Mouse (Mus musculus) kidney, adult 18-20 months (tissue): Measurements from ENCODE around the gene 2410015M20Rik.
A peak's percentile ranks its signal among the peaks of the same experiment; 100 is the strongest.
"Not testable (repeated sequence)": the region's sequence is repeated elsewhere in the genome, so short reads cannot be mapped to it uniquely, and the experiment has no call there.

ENCODE experiments used
- DNase-seq: peaks from one replicate; pipeline ENCODE4 v3.0.0; 2021

The 2410015M20Rik gene

DNA sequence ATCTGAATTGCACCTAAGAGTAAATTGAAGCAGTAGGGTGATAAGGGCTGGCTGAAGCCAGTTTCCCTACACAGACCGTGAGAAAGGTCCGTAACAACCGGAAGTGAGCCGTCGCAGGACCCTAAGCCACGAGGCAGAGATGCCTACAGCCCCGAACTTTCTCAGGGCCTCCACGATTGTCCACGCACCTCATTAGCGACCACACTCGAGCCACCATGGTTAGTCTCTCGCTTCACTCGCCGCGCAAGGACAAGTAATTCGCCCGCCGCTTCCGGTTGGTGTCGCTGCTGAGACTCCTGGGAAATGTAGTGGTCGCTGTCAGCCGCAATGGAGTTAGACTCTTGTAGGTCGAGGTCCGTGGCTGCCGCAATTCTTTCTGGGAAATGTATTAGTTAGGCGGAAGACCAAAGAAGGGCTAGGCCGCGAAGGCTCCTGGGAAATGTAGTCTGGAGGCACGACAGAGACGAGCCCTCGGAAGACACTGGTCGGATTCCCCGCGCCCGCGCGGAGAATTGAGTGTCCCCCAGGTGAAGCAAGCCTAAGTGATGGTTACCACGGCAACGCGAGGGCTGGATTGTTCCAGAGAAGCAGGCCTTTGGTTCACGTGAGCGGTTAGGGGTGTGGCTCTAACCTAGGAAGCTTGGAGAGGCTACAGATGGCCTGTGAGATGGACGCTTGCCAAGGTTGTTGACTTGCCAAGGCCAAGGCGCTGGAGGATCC is at the start of gene 2410015M20Rik:
Gene 2410015M20Rik, minus strand, starts transcription at position 320 of the 720 bp plus-strand sequence.
- DNase-seq, result peak; percentile 96

DNA sequence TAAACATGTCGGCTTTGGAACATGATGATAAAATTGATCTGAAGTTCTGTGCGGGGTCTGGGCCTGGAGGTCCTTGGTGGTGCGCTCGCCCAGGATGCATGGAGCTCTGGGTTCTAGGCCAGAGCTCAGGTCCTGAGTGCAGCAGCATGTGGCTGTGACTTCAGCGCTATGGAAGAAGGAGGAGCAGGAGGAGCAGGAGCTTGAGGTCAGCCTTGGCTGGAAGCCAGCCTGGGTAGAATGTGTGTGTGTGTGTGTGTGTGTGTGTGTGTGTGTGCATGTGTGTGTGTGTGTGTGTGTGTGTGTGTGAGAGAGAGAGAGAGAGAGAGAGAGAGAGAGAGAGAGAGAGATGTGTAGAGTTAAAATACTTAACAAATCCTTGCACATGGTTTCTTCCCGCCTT is 46.6 kb upstream of the 2410015M20Rik start:
- no peak for DNase-seq

DNA sequence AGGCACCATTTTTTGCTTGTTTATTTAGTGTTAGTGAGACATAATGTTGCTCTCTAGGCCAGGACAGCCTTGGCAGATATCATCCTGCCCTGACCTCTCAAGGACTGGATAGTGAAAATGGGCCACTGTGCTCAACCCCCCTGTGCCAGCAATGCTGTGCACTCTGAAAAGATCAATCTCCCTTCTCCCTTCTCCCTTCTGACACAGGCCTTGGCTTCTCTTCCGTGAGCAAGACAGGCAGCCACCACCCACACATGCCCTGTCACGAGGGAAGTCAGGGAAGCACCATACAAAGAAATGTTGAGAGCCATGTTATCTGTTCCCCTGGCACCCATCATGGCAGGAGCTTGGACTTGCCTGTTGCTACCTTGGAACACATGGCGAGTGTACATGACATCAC is 45.7 kb upstream of the 2410015M20Rik start:
- DNase-seq, result no peak

DNA sequence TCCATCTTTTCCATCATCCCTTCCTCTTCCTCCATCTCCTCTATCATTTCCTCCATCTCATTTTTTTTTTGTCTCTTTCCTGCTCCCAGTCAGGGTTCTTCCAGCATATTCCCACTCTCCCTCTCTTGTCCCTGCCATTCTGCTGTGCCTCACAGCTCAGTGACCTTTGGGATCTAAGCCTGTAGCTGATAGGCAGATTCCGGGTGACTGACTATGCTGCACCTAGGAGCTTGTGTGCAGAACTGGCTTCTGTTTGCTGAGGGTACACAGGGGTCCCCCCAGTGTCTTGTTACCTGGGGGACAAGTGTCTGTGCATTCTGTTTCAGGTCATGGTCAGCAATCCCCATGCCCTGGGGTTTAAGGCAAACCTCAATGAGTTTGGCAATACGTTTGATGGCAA is 45.2 kb upstream of the 2410015M20Rik start:
- DNase-seq, result no peak

DNA sequence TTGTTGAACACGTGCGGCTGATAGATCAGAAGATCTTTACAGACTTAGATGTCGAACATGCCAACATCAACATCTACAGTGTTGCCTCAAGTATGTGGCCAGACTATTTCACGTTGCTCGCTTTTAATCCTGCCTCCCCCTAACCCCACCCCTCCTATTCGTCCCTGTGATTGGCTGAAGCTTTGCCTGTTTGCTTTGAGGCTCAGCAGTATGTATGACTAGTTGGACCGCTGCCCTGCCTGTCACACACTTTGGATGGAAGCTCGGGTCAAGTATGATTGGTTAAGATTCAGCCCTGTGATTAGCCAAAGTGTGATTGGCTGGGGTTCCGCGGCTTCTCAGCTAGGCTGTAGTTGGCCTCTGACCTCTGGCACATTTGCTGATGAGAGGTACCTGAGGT is 42.2 kb upstream of the 2410015M20Rik start:
- peak; percentile 48 for DNase-seq

DNA sequence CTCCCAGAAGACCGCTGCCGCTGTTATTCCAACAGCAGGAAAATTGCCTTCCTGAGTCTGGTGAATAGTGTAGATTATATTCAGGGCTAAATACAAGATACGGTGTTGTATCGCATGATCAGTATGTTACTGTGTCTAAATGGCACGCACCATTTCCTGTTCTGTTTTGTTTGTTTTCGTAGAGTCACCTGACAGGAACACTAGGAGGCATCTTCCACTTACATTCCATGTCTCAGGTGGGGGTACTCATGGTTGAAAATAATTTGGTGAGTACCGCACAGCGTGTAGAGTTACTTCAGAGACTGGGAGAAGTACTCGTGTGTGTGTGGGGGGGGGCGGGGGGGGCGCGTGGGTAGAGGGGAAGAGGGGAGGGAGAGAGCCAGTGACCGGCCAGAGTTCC is 38.0 kb upstream of the 2410015M20Rik start:
- no peak for DNase-seq

DNA sequence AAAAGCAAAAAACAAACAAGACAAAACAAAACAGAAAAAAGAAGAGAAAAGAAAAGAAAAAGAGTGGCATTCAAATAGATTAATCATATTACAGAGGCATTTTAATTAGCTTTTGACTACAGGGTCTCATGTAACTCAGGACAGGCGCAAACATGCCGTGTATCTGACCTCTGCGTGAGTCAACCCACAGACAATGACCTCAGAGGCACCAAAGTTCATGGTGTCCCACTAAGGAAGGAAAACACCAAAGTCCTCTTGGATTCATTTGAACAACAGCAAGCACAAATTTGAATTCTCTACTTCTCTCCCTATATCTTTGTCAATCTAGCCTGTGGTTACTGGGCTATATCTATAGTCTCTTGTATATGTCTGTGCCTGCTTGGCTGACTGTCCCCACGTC is 33.7 kb upstream of the 2410015M20Rik start:
- DNase-seq, result no peak

DNA sequence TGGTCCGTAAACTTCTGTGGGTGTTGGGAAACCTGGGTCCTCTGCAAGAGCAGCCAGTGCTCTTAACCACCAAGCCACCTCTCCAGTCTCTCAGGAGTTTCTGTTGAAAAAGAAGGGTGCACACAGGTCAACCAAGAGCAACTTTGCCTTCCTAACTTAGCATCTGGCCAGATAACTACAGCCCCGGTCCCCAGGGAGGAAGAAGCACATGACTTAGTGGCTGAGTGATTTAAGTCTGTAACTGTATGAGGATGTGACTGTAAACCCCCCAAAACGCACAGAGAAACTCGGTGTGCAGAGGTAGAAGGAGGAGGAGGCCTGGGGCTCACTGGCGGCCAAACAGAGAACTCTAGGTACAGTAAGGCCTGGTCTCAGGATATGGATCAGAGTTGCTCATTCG is 24.5 kb upstream of the 2410015M20Rik start:
- DNase-seq, result no peak

DNA sequence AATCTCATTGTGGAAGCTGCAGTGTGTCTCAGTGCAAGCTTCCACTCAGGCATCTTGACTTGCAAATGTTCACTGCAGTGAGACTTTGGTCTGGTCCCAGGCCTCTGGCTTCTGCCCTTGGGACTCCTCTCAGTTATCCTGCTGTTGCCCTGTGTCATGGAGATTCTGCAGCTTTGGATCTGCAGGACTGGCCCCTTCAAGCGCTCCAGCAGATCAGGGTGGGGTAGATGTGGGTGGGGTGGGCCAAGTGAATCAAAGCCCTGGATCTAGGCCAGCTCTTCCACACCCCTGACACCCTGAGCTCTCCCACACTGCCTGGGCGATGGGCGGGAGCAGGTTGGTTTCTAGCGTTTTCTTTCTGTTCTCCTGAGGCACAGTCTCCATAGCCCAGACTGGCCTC is 22.2 kb upstream of the 2410015M20Rik start:
- DNase-seq, result no peak

DNA sequence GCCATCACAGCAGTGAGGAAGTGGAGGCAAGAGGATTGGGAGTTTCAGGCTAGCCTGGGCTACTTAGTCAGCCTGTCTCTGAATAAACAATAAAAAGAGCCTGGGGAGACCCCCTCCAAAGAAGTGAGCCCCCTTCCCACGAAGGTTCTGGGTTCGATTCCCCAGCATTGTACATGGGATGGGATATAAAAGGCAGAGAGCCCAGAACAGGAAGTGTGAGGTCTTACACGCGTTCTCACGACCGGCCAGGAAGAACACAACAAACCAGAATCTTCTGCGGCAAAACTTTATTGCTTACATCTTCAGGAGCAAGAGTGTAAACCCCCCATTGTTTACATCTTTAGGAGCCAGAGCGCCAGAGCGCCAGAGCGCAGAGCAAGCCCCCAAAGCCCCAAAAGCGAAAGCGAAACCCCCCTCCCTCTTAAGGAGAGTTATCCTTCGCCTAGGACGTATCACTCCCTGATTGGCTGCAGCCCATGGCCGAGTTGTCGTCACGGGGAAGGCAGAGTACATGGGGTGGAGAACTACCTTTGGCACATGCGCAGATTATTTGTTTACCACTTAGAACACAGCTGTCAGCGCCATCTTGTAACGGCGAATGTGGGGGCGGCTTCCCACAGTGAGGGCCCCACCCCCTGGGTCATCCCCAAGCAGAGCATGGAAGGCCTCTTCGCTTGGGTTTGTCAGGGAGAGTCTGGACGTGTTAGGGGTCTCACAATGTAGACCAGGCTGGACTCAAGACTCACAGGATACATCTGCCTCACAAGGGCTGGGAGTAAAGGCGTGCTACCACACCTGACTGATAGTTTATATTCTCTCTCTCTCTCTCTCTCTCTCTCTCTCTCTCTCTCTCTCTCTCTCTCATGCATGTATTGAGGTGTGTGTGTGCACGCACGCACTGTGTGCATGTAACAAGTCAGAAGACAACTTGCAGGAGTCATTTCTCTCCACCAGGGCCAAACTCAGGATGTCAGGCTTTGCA is 20.5 kb upstream of the 2410015M20Rik start:
- DNase-seq, result not testable (repeated sequence)

DNA sequence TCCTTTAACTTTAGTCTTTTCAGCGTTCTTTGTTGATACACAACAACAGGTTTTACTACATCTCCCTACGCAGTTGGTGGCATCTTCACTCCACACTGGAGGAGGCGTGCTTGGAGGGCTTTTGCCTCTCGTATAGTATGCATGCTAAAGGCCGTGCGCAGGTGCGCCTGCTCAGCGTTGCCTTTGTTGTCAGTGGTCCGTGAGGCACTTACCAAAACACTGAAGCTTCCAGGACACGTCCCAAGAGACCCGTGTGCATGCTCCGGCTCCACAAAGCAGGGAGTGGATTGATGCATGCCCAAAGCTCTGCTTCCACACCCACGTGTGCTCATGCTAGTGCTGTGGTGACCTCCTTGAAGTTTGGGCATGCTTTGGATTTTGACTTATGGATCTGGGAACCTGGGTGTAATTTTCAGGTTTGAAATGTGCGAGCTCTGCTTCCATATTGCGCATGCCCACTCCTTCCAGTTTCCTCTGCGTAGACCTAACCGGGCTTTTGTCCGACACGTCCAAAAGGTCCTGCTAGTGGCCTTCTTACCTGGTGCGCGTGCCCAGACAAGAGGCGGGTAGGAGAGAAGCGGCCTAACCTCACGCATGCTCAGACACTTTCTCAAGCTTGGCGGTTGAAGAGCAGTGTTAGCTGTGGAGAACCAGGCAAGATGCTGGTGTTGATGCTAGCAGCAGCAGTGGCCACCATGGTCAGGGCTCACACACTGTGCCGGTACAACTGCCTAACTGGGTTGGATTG is 18.1 kb upstream of the 2410015M20Rik start, which contains the start of gene Catsperd:
Gene Catsperd, plus strand, starts transcription at position 614 of the 748 bp plus-strand sequence.
- peak; percentile 60 for DNase-seq

DNA sequence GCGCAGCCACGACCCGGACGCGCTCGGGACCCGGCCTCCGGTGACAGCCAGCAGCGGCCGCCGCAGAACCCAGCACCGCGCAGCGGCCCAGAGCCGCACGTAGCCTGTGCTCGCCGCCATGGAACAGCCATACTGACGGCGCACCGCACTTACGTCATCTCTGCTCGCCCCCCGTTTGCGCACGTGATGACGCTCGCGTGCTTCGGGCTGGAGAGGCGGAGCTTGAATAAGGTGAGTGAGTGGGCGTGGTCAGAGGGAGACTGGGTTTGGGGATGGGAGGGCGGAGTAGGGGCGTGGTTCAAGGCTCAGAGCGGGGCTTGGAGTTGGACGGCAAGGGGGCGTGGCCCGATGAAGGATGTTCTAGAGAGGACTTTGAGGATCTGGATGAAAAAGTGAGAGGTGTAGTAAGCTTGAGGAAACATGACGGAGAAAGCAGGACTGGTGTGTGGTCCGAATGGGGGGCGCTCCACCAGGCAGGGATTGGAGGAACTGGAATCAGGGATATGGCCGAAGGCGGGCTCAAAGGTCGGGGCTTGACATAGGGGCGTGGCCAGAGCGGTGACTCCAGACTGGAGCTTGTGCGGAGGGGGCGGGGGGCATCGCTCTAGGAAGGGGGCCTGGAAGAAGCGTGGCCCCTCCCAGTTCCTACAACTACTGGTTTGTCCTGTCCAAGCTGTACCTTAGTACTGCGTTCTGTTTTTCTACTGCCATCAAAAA is 17.3 kb upstream of the 2410015M20Rik start, which contains the start of gene Lonp1:
Gene Lonp1, minus strand, starts transcription at position 134 of the 717 bp plus-strand sequence.
- DNase-seq, result peak; percentile 99

DNA sequence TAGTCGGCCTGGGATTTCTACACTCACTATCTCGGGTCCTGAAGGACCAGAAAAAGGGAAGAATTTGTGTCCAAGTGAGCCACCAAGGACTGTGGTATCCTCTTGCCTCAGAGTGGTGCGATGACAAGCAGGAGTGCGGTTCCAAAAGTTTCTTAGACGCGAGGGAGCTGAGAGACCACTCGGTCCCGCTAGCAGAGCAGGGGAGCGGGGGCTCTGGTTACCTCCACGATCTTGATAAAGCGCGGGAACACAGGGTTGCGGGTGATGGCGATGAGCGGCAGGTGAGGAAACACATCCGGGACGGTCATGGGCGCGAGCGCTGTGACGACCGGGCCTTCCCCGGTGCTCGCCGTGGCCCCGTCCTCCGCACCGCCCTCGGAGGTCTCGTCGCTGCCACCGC is 16.7 kb upstream of the 2410015M20Rik start:
- DNase-seq, result no peak

DNA sequence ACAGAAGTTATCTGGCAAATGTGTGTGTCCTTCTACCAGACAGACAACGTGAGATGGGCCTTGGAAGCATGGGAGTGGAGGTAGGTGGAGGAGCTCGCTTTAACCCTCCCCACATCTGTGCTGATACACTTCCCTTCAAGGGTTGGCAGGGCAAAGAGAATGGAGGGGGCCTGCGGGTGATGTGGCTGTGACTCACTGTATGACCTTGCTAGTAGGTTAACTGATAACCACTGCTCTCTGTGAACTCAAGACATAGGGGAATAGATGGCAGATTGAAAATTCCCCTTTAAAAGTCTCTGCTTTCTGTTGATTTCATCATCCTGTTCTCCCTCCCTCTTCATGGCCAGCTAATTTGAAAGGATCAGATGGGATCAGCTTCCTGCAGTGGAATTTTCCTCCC is 15.9 kb upstream of the 2410015M20Rik start:
- no peak for DNase-seq

DNA sequence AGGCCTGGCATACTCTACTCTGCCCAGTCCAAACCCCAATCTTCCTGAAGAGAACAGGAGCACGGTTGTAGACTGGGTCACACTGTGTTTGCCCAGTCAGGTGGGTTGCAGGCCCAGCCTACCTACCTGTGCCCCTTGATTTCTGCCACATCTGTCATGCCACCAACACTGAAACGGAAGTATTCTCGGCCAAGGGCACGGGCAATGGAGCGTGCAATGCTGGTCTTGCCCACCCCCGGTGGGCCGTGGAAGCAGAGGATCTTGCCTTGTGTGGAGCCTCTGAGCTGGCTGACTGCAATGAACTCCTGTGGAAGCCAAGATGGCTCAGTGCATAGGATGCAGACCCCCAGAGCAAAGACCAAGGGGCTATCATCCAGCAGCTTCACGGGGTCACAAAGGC is 8.1 kb upstream of the 2410015M20Rik start:
- DNase-seq, result no peak

DNA sequence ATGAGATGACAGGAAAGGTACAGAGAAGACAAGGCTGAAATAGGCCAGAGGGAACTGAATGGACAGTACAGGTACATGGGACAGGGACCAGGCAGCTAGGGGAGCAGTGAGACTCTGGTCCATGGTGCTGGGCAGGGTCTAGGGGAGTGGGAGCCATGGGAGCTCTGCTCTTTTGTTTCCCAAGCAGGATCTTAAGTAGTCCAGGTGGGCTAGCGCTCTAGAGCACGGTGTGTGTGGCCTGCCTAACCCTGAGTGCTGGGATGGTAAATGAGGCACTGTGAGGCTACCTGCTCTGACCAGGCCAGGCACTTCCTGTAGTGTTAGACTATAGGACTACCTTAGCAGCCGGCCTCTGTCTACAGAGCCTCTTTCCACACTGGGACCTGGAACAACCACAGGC is 7.2 kb upstream of the 2410015M20Rik start:
- no peak for DNase-seq

DNA sequence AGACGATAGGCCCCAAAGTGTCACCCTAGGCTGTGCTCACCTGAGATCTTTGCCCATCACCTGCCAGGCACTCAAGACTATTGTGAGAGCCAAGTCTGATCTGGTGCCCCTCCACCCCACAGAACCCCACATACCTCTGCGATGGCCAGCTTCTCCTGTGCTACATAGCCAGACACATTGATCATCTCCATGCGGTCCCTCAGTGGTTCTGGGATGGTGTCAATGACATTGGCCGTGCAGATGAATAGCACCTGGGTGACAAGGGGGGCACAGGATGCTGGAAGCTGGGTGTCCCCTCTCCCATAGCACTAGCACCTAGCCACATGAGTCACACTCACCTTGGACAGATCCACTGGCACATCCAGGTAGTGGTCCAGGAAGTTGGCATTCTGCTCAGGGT is 6.2 kb upstream of the 2410015M20Rik start:
- DNase-seq, result no peak

DNA sequence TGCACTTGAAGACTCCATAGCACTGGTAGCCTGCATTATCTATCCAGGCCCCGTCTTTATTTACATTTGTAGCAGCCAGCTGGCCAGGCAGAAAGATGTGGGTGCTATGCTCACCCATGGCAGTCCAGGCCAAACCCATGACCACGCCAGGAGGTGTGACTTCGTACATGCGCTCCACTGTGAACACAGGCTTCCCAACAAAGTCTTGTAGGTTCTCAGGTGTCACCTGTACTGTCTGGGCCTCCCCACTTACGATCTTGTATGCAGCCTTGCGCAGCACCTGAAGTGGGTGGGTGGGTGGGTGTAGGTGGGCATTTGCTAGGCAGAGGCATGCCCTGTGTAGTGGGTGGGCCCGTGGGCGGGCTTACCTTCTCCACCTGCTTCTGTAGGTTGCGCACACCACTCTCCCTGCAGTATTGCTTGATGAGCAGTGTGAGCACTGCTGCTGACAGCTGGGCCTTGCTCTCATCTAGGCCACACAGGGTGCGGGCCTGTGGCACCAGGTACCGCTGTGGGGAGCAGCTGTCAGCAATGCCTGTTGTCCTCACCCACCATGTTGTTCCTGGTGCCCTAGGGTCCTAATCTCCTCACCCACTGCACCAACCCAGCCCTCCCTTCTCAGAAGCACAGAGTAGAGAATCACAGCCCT is 5.7 kb upstream of the 2410015M20Rik start:
- no peak for DNase-seq

DNA sequence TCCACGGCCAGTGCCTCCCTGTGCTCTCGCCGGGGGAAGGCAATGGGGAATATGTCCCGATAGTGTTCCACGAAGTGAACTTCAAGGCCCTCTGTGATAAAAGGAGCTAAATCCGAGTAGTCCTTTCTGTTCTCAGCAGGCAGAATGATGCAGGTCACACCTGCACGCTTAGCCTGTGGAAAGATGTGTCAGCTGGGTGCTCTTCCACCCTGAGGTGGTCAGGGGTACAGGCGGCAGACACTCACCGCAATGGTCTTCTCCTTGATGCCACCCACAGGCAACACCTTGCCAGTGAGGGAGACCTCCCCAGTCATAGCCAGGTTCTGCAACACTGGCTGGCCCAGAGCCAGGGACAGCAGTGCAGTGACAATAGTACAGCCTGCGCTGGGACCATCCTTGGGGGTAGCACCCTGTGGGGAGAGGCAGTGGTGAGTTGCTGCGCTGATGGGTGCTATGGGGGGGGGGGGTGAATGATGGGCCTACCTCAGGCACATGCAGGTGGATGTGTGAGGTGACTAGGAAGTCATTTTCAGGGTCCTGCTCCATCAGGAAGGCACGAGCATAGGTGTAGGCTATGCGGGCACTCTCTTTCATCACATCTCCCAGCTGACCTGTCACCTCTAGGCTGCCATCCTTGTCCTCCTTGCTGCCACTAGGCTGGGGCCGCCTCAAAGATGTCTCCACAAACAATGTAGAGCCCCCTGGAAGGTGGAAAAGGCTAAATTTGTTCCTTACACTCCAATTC is 5.0 kb upstream of the 2410015M20Rik start:
- DNase-seq, result no peak

DNA sequence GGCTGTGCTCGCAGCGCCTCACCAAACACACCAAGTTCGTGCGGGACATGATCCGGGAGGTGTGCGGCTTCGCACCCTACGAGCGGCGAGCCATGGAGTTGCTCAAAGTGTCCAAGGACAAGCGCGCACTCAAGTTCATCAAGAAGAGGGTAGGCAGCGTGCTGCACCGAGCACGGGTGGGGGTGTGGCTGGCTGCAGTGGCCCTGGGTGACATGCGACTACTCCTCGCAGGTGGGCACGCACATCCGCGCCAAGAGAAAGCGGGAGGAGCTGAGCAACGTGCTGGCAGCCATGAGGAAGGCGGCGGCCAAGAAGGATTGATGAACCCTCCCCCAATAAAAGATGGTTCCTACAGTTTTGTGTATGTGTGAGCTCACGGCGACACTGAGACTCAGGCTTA is 4.3 kb upstream of the 2410015M20Rik start:
- DNase-seq, result not testable (repeated sequence)

DNA sequence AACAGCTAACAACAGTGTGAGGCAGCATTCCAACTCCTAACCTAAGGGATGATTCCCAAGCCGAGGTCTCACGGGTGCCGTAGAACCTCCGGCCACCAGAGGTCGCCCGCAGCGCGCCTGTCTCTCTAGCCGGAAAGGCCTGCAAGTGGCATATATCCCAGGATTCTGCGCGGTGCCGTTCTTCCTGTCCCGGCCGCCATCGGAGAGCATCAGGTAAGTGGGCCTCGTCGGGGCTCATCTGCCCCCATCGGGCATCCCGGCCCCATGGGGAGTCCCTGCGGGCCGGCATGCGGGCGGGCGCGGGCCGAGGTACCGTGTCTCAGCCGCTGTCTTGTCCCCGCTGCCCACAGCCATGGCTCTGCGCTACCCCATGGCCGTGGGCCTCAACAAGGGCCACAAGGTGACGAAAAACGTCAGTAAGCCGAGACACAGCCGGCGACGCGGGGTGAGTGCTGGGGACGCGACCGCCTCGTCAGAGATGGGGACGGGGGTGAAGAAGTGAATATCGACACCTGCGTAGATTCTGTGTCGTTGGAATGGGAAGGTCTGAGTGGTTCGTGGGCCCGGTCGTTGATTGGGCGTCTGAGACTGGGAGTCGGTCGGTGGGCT is 3.8 kb upstream of the 2410015M20Rik start, which contains the start of gene Rpl36:
Gene Rpl36, plus strand, starts transcription at position 181 of the 609 bp plus-strand sequence.
- peak; percentile 97 for DNase-seq
